Mouse (Mus musculus) bone marrow macrophage, adult 2 months (primary cell): ENCODE measurements around the gene Dirc2.

Experiments
- CTCF ChIP-seq: IDR thresholded peaks from 2 replicates; pipeline ENCODE4 v1.5.1; 2012; ENCODE audit warnings: low read depth, mild to moderate bottlenecking, low read length, moderate library complexity
- POLR2A ChIP-seq: IDR thresholded peaks from 2 replicates; pipeline ENCODE4 v1.6.1; 2012; ENCODE audit warnings: mild to moderate bottlenecking, low read depth, low read length, borderline replicate concordance

GRCm38 (mm10) chr16:35691606-35692005 lies 77.5 kb downstream of the Dirc2 start:
- no peak for TF ChIP-seq CTCF
- no peak for TF ChIP-seq POLR2A
